Mouse (Mus musculus) lung, adult 2 months (tissue): ENCODE results near the gene Sept8.

Experiments
- CTCF ChIP-seq: fragments of 200-500 bp; IDR thresholded peaks from 2 replicates; pipeline ENCODE4 v1.5.1; 2011; ENCODE audit warnings: mild to moderate bottlenecking, low read length, control low read depth; ENCODE audit not compliant: insufficient read depth
- POLR2A ChIP-seq: fragments of 200-500 bp; IDR thresholded peaks from 2 replicates; pipeline ENCODE4 v1.6.1; 2011; ENCODE audit warnings: low read depth, mild to moderate bottlenecking, control low read depth, low read length, borderline replicate concordance; ENCODE audit errors: extremely low read depth

DNA sequence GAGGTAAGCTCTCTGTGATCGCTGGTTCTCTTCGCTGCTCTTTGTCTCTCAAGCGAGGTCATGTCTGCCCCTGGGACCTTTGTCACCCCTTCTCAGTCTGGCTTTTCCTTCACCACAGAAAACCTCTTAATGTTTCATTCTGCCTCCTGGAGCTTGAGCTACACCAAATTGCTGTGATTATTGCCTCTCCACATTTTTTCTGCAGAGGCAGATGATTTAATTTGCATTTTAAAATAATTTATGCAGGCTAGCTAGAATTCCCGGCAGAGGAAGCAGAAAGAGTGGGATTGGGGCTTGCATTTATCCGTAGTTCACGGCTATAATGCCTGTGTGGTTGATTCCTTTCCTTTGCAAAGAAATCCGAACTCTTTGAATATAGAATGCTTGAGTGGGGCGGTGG, 43.4 kb upstream of the Sept8 start:
- TF ChIP-seq CTCF (no peak), POLR2A (no peak)
